Mouse (Mus musculus) neural tube, embryonic 12.5 days (tissue): Measurements from ENCODE around the gene Epn2. TPM values are rescaled to one million over a fixed set of nuclear protein-coding genes. Genes with fewer than 3 reads are reported as not detected.

Source experiments
- ATAC-seq: fragments of 200-750 bp; cut with Nextera tagmentation; 2 replicates; pipeline ENCODE4 v1.8.0; 2017; ENCODE audit warnings: low read depth, mild to moderate bottlenecking, moderate TSS enrichment, moderate library complexity; ENCODE audit not compliant: low FRiP score
- H3K27ac ChIP-seq: fragments of 300-500 bp; sonication (generic); 2 replicates; pipeline ENCODE4 v1.5.1; 2016
- H3K27me3 ChIP-seq: fragments of 300-500 bp; sonication (generic); replicated peaks from 2 replicates; pipeline ENCODE4 v1.6.1; 2016; ENCODE audit warnings: mild to moderate bottlenecking
- H3K36me3 ChIP-seq: fragments of 300-500 bp; sonication (generic); 2 replicates; pipeline ENCODE4 v1.6.1; 2016; ENCODE audit warnings: mild to moderate bottlenecking
- H3K4me1 ChIP-seq: fragments of 300-500 bp; sonication (generic); 2 replicates; pipeline ENCODE4 v1.6.1; 2016
- H3K4me2 ChIP-seq: fragments of 300-500 bp; sonication (generic); replicated peaks from 2 replicates; pipeline ENCODE4 v1.6.1; 2016; ENCODE audit warnings: mild to moderate bottlenecking
- H3K4me3 ChIP-seq: fragments of 300-500 bp; sonication (generic); 2 replicates; pipeline ENCODE4 v1.5.1; 2016
- H3K9ac ChIP-seq: fragments of 300-500 bp; sonication (generic); 2 replicates; pipeline ENCODE4 v1.6.1; 2016; ENCODE audit warnings: mild to moderate bottlenecking
- H3K9me3 ChIP-seq: fragments of 300-500 bp; sonication (generic); 2 replicates; pipeline ENCODE4 v1.6.1; 2016; ENCODE audit warnings: mild to moderate bottlenecking
- WGBS: fragments of 180-500 bp; shearing (Covaris S2); methylation state at CpG from one replicate; pipeline ENCODE4 v1.1.7; 2016; 5-methylcytosine and 5-hydroxymethylcytosine counted together
- polyA plus RNA-seq: library from polyadenylated mRNA; unstranded; fragments of >200 nt; fragmentation: Nextera tagmentation; extraction: Ambion mirVana; gene quantifications from 2 replicates; pipeline ENCODE4 v1.2.1, GENCODE M21; 2016

Gene Epn2
- polyA plus RNA-seq, 1 experiment from 2014 or later, result 43.8 TPM

DNA sequence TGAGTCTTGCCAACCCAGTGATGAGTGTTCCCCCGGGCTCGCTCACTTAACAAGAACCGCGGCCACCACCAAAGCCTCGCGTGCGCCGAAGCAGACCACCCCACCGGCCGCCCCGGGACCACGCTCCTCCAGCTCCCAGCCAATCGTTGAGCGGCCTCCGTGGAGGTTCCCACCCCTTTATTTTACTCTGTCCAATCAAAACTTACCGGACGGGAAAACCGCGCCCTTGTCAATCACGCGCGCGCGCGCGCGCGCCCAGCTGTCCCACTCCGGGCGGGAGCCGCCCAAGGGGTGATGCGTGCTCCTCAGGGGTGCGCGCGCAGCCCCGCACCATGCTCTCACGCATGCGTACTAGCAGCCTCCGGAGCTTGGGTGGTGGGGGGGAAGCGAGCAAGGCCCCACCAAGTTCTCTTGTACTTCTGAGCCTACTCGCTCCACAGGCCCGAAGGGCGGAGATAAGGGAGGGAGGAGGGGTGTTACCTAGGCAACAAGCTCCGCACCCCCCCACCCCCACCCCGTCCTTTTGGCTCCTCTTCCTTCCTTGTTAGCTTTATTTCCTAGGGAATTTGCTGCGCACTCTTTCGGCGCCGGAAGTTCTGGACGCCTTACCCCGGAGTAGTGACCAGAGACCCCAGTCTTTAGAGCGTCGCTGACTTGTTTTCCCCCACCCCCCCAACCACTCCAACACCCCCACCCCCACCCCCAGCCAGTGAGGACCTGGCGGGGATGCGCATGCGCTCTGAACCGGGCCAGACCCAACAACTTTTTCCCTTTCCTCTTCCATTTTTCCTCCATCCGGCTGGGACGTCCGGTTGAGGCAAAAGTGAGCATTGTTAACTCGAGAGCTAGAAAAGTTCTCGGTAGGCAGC is 85.1 kb downstream of the Epn2 start, which contains the start of gene Mapk7:
Gene Mapk7, minus strand, starts transcription at position 278 of the 869 bp plus-strand sequence.
- under 1% methylated on average over 62 of the region's 62 CpGs for WGBS
- Histone ChIP-seq H3K9me3 (no peaks in the 10 kb centered on the region), H3K27ac (peak within 1 kb of the TSS; percentile 71), H3K4me3 (peak within 1 kb of the TSS; percentile 67), H3K4me1 (peaks cover 23% of the 10 kb centered on the region), H3K36me3 (peaks cover 33% of the 10 kb centered on the region), H3K9ac (peak within 1 kb of the TSS; percentile 78), H3K27me3 (no peaks in the 10 kb centered on the region), H3K4me2 (peak within 1 kb of the TSS; percentile 69)
- ATAC-seq, result peak; percentile 97

DNA sequence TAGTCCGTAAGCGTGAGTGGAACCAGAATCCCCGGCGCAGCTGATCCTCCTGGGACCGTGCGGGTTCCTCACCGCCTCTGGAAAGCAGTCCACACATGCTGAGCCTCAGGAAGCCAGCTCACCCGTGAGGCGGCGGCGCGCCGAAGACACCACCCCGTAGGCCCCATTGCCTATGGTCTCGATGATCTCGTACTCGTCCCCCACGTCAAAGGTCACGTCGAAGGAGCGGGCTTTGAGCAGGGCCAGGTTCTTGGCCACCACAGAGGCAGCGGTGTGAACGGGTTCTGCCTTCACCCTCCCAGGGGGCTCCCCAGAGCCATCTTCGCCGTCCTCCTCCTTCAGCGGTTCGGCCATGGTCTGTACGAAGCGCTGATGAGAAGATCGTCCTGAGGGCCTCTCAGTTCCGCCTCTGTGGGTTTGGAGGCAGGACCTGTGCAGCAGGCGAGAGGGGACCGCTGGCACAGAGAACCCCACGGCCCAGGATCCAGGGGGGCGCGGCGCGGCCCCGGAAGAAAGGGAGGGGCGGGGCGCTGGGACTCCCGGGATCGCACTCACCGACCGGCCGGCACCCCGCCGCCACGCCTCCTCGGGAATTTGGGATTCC is 85.9 kb downstream of the Epn2 start:
- Histone ChIP-seq H3K4me1 (peaks cover 23% of the 10 kb centered on the region), H3K4me2 (peak overlapping the region; percentile 69), H3K4me3 (peak overlapping the region; percentile 67), H3K27me3 (no peaks in the 10 kb centered on the region), H3K36me3 (peaks cover 40% of the 10 kb centered on the region), H3K9me3 (no peaks in the 10 kb centered on the region), H3K9ac (peak overlapping the region; percentile 78), H3K27ac (peak overlapping the region; percentile 71; the same call in 1 of the 2 replicates)
- ATAC-seq, result peak; percentile 64
- WGBS, result under 1% methylated on average over 50 of the region's 50 CpGs

DNA sequence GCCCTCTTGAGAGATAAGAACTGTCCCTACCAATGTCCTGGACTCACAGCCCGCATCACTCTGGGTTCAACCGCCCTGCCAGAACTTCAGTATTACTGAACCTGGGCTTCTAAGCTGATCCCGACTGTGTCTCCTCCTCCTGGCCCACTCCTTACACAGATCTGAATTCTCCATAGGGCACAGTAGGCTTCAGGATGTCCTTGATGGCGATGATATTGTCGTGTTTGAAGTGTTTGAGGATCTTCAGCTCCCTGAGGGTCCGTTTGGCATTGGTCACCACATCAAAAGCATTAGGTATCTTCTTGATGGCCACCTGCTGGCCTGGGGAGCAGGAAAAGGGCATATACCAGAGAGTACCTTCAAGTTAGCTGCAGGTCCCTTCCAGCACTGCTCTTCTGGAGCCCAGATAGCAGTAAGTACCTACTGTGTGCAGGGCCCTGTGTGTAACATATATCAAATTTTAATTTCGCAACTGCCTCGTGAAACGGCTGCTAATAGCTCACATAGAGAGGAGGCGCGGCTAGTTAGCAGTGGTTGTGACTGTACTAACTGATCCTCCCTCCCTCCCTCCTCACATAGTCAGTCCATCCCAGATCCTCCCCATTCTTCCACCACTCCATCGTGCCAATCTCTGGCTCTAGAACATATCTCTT is 86.6 kb downstream of the Epn2 start:
- Histone ChIP-seq H3K9ac (peak overlapping the region; percentile 78), H3K27ac (no peak overlapping the region), H3K27me3 (no peaks in the 10 kb centered on the region), H3K9me3 (no peaks in the 10 kb centered on the region), H3K4me1 (peaks cover 26% of the 10 kb centered on the region), H3K36me3 (peaks cover 48% of the 10 kb centered on the region), H3K4me3 (peak overlapping the region; percentile 67), H3K4me2 (peak overlapping the region; percentile 69)
- ATAC-seq, result no peak
- 79% methylated on average over 12 of the region's 12 CpGs for WGBS

DNA sequence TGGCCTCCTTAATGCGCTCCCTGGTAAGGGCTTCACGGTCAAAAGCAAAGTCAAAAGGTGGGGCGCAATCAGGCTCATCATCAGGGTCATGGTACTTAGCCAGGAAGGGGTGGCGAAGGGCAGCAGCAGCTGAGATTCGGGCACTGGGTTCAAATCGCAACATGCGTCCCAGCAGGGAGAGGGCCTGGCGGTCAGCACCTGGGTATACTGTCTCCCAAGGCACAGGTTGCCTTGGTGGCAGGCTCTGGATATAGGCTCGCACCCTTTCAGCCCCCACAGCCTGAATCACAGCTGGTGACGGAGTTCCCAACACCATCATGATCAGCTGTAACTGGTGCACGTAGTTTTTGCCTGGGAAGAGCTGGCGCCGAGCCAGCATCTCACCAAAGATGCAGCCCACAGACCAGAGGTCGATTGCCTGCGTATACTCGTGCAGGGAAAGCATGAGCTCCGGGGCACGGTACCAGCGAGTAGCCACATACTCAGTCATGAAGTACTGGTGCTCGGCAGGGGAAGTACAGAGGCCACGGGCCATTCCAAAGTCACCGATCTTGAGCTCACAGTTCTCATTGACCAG is 88.5 kb downstream of the Epn2 start:
- H3K27ac ChIP-seq, result no peak overlapping the region
- no peaks in the 10 kb centered on the region for H3K27me3 ChIP-seq
- no peak overlapping the region for H3K4me3 ChIP-seq
- H3K36me3 ChIP-seq, result peaks cover 51% of the 10 kb centered on the region
- H3K4me2 ChIP-seq, result no peak overlapping the region
- 93% methylated on average over 22 of the region's 22 CpGs for WGBS
- no peak for ATAC-seq
- H3K9me3 ChIP-seq, result no peaks in the 10 kb centered on the region
- peaks cover 45% of the 10 kb centered on the region for H3K4me1 ChIP-seq
- H3K9ac ChIP-seq, result no peak overlapping the region

DNA sequence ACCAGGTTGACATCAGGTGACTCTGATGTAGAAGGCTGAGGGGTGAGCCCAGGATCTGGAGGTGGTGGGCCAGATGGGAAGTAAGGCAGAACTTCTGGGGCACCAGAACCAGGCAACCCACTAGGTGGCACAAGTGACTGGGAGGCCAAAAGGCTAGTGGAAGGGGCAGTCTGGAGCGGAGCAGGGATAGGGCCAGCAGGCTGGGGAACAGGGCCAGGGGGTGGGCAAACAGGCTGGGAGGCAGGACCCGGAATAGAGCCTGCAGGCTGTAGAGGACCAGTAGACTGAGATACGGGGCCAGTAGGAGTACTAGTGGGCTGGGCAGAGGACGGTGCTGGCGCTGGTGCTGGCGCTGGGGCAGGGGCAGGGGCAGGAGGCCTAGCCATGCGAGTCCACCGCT is 89.6 kb downstream of the Epn2 start:
- 98% methylated on average over 8 of the region's 8 CpGs for WGBS
- H3K4me1 ChIP-seq, result peaks cover 56% of the 10 kb centered on the region
- peaks cover 51% of the 10 kb centered on the region for H3K36me3 ChIP-seq
- H3K4me2 ChIP-seq, result 0 out of 2 replicates have a peak overlapping the region, but pooled peaks have one; percentile 3
- no peak overlapping the region for H3K9ac ChIP-seq
- no peaks in the 10 kb centered on the region for H3K9me3 ChIP-seq
- no peak overlapping the region for H3K27ac ChIP-seq
- ATAC-seq, result no peak
- H3K4me3 ChIP-seq, result no peak overlapping the region
- H3K27me3 ChIP-seq, result no peaks in the 10 kb centered on the region

DNA sequence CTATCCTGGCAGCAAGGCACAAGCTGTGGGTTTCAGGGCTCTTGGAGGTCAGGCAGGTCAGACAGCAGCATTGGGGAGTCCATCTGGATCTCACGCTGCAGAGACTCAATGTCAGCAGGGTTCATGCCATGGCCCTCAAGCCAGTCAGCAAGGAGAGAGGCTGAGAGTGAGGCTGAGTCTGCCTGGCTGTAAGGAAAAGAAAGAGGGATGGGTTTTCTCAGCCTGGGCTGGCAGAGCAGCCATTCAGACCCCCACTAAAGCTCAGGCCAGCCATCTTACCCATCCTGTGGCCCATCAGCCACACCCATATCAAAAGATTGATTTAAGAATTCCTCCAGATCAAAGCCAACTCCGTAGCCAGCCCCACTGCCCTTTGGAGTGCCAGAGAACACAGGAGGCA is 90.4 kb downstream of the Epn2 start:
- no peaks in the 10 kb centered on the region for H3K9me3 ChIP-seq
- peaks cover 64% of the 10 kb centered on the region for H3K4me1 ChIP-seq
- H3K4me2 ChIP-seq, result 0 out of 2 replicates have a peak overlapping the region, but pooled peaks have one; percentile 3
- H3K27ac ChIP-seq, result no peak overlapping the region
- ATAC-seq, result no peak
- no peaks in the 10 kb centered on the region for H3K27me3 ChIP-seq
- H3K4me3 ChIP-seq, result no peak overlapping the region
- no peak overlapping the region for H3K9ac ChIP-seq
- H3K36me3 ChIP-seq, result peaks cover 51% of the 10 kb centered on the region
- 98% methylated on average over 2 of the region's 2 CpGs for WGBS

DNA sequence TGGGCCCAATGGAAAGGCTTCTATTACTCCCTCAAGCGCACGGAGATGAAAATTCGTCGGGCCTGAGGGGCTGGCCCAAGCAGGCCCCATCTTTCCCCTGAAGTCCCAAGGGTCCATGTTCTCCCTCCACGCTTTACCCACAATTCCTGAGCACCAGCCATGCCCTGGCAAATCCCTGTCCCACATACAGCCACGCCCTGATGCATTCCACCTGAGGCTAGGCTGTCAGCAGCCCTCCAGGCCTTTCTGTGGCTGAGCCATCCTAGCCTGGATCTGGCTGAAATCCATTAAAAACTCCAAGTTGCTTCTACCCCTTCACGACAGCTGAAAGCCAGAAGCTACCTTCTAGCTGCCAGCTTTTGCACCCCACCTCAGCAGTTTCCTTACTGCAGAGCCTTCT is 91.6 kb downstream of the Epn2 start:
- peak overlapping the region; percentile 55; the same call in 1 of the 2 replicates for H3K4me2 ChIP-seq
- no peak overlapping the region for H3K9ac ChIP-seq
- no peak overlapping the region for H3K27ac ChIP-seq
- no peak overlapping the region for H3K4me3 ChIP-seq
- peaks cover 51% of the 10 kb centered on the region for H3K36me3 ChIP-seq
- no peak for ATAC-seq
- WGBS, result 93% methylated on average over 7 of the region's 7 CpGs
- no peaks in the 10 kb centered on the region for H3K27me3 ChIP-seq
- no peaks in the 10 kb centered on the region for H3K9me3 ChIP-seq
- H3K4me1 ChIP-seq, result peaks cover 61% of the 10 kb centered on the region

DNA sequence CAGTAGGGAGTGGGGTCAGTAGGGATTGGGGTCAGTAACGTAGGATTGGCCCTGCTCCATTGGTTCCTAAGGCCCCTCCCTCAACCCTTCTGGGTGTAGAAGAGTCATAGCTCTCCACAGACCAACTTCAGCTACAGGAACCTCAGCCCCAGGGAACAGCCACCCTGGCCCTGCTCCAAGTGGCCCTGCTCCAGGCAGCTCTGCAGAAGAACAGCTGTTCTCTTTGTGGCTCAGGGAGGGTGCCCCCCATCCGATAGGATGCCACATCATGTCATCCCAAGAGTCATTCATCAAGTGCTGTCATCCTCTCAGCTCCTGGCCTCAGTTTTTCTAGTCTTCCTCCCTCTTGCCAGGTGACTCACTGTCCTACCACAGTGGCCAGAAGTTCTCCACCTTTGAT is 92.1 kb downstream of the Epn2 start:
- no peak overlapping the region for H3K27ac ChIP-seq
- no peak overlapping the region for H3K9ac ChIP-seq
- peaks cover 56% of the 10 kb centered on the region for H3K4me1 ChIP-seq
- H3K9me3 ChIP-seq, result no peaks in the 10 kb centered on the region
- H3K4me2 ChIP-seq, result peak overlapping the region; percentile 55
- WGBS, result 41% methylated on average over 2 of the region's 2 CpGs
- no peak for ATAC-seq
- no peak overlapping the region for H3K4me3 ChIP-seq
- H3K36me3 ChIP-seq, result peaks cover 47% of the 10 kb centered on the region
- no peaks in the 10 kb centered on the region for H3K27me3 ChIP-seq

DNA sequence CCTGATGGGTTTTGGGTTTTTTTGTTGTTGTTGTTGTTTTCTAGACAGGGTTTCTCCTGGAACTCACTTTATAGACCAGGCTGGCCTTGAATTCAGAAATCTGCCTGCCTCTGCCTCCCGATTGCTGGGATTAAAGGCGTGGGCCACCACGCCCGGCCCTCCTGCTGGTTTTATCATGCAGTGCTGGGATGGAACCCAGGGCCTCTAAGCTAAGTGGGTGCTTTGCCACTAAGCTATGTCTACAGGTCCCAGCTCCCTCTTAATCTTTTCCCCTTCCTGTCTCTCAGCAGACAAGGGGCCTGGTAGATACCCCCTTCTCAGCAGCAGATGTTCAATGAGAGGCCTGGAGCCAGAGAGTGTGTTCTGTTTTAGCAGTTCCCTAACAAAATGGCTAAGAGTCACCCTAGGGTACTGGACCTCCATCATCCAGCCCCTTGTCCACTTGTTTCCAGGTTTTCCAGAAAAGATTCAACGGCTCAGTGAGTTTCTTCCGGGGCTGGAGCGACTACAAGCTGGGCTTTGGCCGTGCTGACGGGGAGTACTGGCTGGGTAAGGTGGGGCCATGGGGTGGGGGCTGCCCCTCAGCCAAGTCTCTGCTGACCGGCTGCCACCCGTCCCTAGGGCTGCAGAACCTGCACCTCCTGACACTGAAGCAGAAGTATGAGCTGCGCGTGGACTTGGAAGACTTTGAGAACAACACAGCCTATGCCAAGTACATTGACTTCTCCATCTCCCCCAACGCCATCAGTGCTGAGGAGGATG is 92.8 kb downstream of the Epn2 start:
- H3K36me3 ChIP-seq, result peaks cover 41% of the 10 kb centered on the region
- peak overlapping the region; percentile 31 for H3K4me3 ChIP-seq
- H3K4me1 ChIP-seq, result peaks cover 57% of the 10 kb centered on the region
- 0 out of 2 replicates have a peak overlapping the region, but pooled peaks have one; percentile 32 for H3K27ac ChIP-seq
- H3K4me2 ChIP-seq, result peak overlapping the region; percentile 55
- H3K9ac ChIP-seq, result peak overlapping the region; percentile 43; the same call in 1 of the 2 replicates
- 93% methylated on average over 14 of the region's 14 CpGs for WGBS
- no peak for ATAC-seq
- no peaks in the 10 kb centered on the region for H3K9me3 ChIP-seq
- H3K27me3 ChIP-seq, result no peaks in the 10 kb centered on the region

DNA sequence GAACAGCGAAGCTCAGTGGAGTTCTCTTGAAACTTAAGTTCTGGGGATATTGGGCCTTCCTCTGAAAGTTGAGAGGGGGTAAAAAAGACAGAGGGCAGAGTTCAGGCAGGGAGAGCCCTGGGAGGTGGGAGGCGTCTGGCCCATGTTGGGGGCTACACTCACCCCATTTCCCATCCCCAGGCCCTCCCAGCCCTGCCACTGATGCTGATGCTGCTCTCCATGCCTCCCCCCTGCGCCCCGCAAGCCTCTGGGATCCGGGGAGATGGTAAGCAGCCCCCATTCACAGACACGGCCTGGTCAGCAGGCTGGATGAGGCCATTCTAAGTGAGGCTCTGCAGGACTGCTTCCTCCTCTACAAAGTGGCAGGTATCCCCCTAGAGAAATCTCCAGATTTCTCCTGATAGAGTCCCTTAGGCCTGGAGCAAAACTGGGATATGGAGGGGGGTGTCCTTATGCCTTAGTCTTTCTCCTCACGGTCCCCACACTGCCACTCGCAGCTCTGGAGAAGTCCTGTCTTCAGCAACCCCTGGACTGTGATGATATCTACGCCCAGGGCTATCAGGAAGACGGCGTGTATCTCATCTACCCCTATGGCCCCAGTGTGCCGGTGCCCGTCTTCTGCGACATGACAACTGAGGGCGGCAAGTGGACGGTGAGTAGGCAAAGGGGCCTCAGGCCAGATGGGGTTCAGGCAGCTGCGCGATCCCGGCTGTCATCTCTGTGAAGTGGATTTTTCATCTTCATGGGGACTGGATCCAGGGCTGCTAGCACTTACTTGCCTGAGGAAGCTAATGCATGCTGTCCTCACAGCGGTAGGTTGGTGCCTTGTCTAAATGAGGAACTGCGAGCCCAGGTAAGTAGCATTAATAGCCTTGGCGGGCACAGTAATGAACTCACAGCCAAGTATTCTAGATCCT is 93.7 kb downstream of the Epn2 start:
- Histone ChIP-seq H3K4me2 (peak overlapping the region; percentile 55), H3K27me3 (no peaks in the 10 kb centered on the region), H3K4me1 (peaks cover 56% of the 10 kb centered on the region), H3K27ac (peak overlapping the region; percentile 93), H3K4me3 (peak overlapping the region; percentile 31), H3K9me3 (no peaks in the 10 kb centered on the region), H3K9ac (peak overlapping the region; percentile 43), H3K36me3 (peaks cover 33% of the 10 kb centered on the region)
- WGBS, result 59% methylated on average over 22 of the region's 22 CpGs
- ATAC-seq, result no peak
